Mouse (Mus musculus) forebrain, embryonic 10.5 days (tissue): ENCODE results near the gene Gm43552. TPM values are rescaled to one million over a fixed set of nuclear protein-coding genes. Genes with fewer than 3 reads are reported as not detected.
"Not testable (repeated sequence)": the region's sequence is repeated elsewhere in the genome, so short reads cannot be mapped to it uniquely, and the experiment has no call there.

Source experiments
- DNase-seq: peaks from one replicate; pipeline ENCODE4 v3.0.0-alpha.2; 2017; ENCODE audit warnings: low spot score; ENCODE audit errors: extremely low spot score
- H3K27ac ChIP-seq: fragments of 300-500 bp; sonication (generic); 2 replicates; pipeline ENCODE4 v1.5.1; 2016; ENCODE audit warnings: mild to moderate bottlenecking
- H3K27me3 ChIP-seq: fragments of 300-500 bp; sonication (generic); 2 replicates; pipeline ENCODE4 v1.6.1; 2016; ENCODE audit warnings: mild to moderate bottlenecking; ENCODE audit not compliant: poor library complexity, severe bottlenecking
- H3K36me3 ChIP-seq: fragments of 300-500 bp; sonication (generic); replicated peaks from 2 replicates; pipeline ENCODE4 v1.6.1; 2016; ENCODE audit warnings: mild to moderate bottlenecking, moderate library complexity
- H3K4me1 ChIP-seq: fragments of 300-500 bp; sonication (generic); 2 replicates; pipeline ENCODE4 v1.6.1; 2016
- H3K4me3 ChIP-seq: fragments of 300-500 bp; sonication (generic); 2 replicates; pipeline ENCODE4 v1.5.1; 2016; ENCODE audit warnings: mild to moderate bottlenecking, moderate library complexity
- H3K9me3 ChIP-seq: fragments of 300-500 bp; sonication (generic); 2 replicates; pipeline ENCODE4 v1.6.1; 2016; ENCODE audit warnings: mild to moderate bottlenecking, moderate library complexity
- WGBS: fragments of 180-500 bp; shearing (Covaris S2); methylation state at CpG from one replicate; pipeline ENCODE4 v1.1.7; 2016; 5-methylcytosine and 5-hydroxymethylcytosine counted together
- polyA plus RNA-seq: library from polyadenylated mRNA; unstranded; fragments of >200 nt; fragmentation: Nextera tagmentation; extraction: Ambion mirVana; gene quantifications from 2 replicates; pipeline ENCODE4 v1.2.1, GENCODE M21; 2016

Gm43552 gene
- polyA plus RNA-seq, 1 experiment from 2014 or later: not detected

GRCm38 (mm10) chr5:65487381-65487780 is 5.3 kb downstream of the Gm43552 start:
- Histone ChIP-seq H3K36me3 (no peaks in the 10 kb centered on the region), H3K4me1 (peaks cover 12% of the 10 kb centered on the region), H3K27me3 (peaks cover 15% of the 10 kb centered on the region), H3K9me3 (no peaks in the 10 kb centered on the region), H3K27ac (no peak overlapping the region), H3K4me3 (no peak overlapping the region)
- WGBS: 90% methylated on average over 10 of the region's 10 CpGs
- DNase-seq: no peak

GRCm38 (mm10) chr5:65486514-65486913 is 6.1 kb downstream of the Gm43552 start:
- Histone ChIP-seq H3K36me3 (no peaks in the 10 kb centered on the region), H3K27me3 (peaks cover 11% of the 10 kb centered on the region), H3K4me1 (peaks cover 7% of the 10 kb centered on the region), H3K4me3 (no peak overlapping the region), H3K9me3 (no peaks in the 10 kb centered on the region), H3K27ac (no peak overlapping the region)
- no peak for DNase-seq
- 88% methylated on average over 2 of the region's 2 CpGs for WGBS

- 87% methylated on average over 4 of the region's 4 CpGs for WGBS
- no peak overlapping the region for H3K27ac ChIP-seq
- no peak overlapping the region for H3K4me3 ChIP-seq
- H3K36me3 ChIP-seq: no peaks in the 10 kb centered on the region
- peaks cover 4% of the 10 kb centered on the region for H3K4me1 ChIP-seq
- no peaks in the 10 kb centered on the region for H3K27me3 ChIP-seq
- H3K9me3 ChIP-seq: no peaks in the 10 kb centered on the region
- no peak for DNase-seq
These were observed 9.6 kb downstream of the Gm43552 start for GRCm38 (mm10) chr5:65482996-65483395.

- Histone ChIP-seq H3K27me3 (no peaks in the 10 kb centered on the region), H3K4me3 (no peak overlapping the region), H3K4me1 (no peaks in the 10 kb centered on the region), H3K27ac (no peak overlapping the region), H3K9me3 (no peaks in the 10 kb centered on the region), H3K36me3 (no peaks in the 10 kb centered on the region)
- DNase-seq: no peak
- 90% methylated on average over 4 of the region's 4 CpGs for WGBS
These were observed 12.1 kb downstream of the Gm43552 start for GRCm38 (mm10) chr5:65480511-65480910.

- Histone ChIP-seq H3K4me3 (no peak overlapping the region), H3K9me3 (no peaks in the 10 kb centered on the region), H3K27me3 (no peaks in the 10 kb centered on the region), H3K4me1 (no peaks in the 10 kb centered on the region), H3K27ac (no peak overlapping the region), H3K36me3 (no peaks in the 10 kb centered on the region)
- no peak for DNase-seq
- 96% methylated on average over 9 of the region's 9 CpGs for WGBS
These were observed 12.8 kb downstream of the Gm43552 start for GRCm38 (mm10) chr5:65479681-65480445.

- DNase-seq: no peak
These were observed 14.4 kb downstream of the Gm43552 start for GRCm38 (mm10) chr5:65478224-65478623.

GRCm38 (mm10) chr5:65476739-65477138 is 15.9 kb downstream of the Gm43552 start:
- H3K4me3 ChIP-seq, H3K36me3 ChIP-seq, H3K4me1 ChIP-seq, H3K27ac ChIP-seq, H3K9me3 ChIP-seq, DNase-seq, H3K27me3 ChIP-seq: not testable (repeated sequence)
- 95% methylated on average over 4 of the region's 4 CpGs for WGBS

More at GRCm38 (mm10) chr5:65478224-65478623, 14.4 kb downstream of the Gm43552 start:
- 74% methylated on average over 4 of the region's 4 CpGs for WGBS
- no peak overlapping the region for H3K27ac ChIP-seq
- no peaks in the 10 kb centered on the region for H3K36me3 ChIP-seq
- H3K4me1 ChIP-seq: no peaks in the 10 kb centered on the region
- no peak overlapping the region for H3K4me3 ChIP-seq
- no peaks in the 10 kb centered on the region for H3K27me3 ChIP-seq
- H3K9me3 ChIP-seq: no peaks in the 10 kb centered on the region

GRCm38 (mm10) chr5:65475806-65476205 is 16.8 kb downstream of the Gm43552 start:
- WGBS: 78% methylated on average over 2 of the region's 2 CpGs
- no peak for DNase-seq
- Histone ChIP-seq H3K27me3 (no peaks in the 10 kb centered on the region), H3K36me3 (no peaks in the 10 kb centered on the region), H3K9me3 (no peaks in the 10 kb centered on the region), H3K27ac (no peak overlapping the region), H3K4me1 (0 out of 2 replicates have a peak, but pooled peaks cover 5% of the 10 kb centered on the region), H3K4me3 (no peak overlapping the region)

GRCm38 (mm10) chr5:65469766-65470165 is 22.9 kb downstream of the Gm43552 start:
- peaks cover 7% of the 10 kb centered on the region; the same call in 1 of the 2 replicates for H3K9me3 ChIP-seq
- DNase-seq: no peak
- H3K4me1 ChIP-seq: 0 out of 2 replicates have a peak, but pooled peaks cover 5% of the 10 kb centered on the region
- H3K4me3 ChIP-seq: no peak overlapping the region
- 93% methylated on average over 6 of the region's 6 CpGs for WGBS
- H3K27ac ChIP-seq: no peak overlapping the region
- peaks cover 23% of the 10 kb centered on the region for H3K36me3 ChIP-seq
- H3K27me3 ChIP-seq: no peaks in the 10 kb centered on the region

GRCm38 (mm10) chr5:65466911-65467310 is 25.7 kb downstream of the Gm43552 start:
- Histone ChIP-seq H3K4me1 (no peaks in the 10 kb centered on the region), H3K27ac (no peak overlapping the region), H3K27me3 (no peaks in the 10 kb centered on the region), H3K36me3 (peaks cover 23% of the 10 kb centered on the region), H3K9me3 (peaks cover 7% of the 10 kb centered on the region; the same call in 1 of the 2 replicates), H3K4me3 (no peak overlapping the region)
- WGBS: 83% methylated on average over 3 of the region's 3 CpGs
- DNase-seq: no peak

- no peak overlapping the region for H3K27ac ChIP-seq
- DNase-seq: no peak
- no peaks in the 10 kb centered on the region for H3K27me3 ChIP-seq
- H3K4me1 ChIP-seq: peaks cover 7% of the 10 kb centered on the region; the same call in 1 of the 2 replicates
- H3K36me3 ChIP-seq: no peaks in the 10 kb centered on the region
- no peaks in the 10 kb centered on the region for H3K9me3 ChIP-seq
- H3K4me3 ChIP-seq: no peak overlapping the region
- 92% methylated on average over 14 of the region's 14 CpGs for WGBS
These were observed 32.3 kb downstream of the Gm43552 start for GRCm38 (mm10) chr5:65460361-65460760.

- H3K4me1 ChIP-seq: peaks cover 7% of the 10 kb centered on the region; the same call in 1 of the 2 replicates
- no peaks in the 10 kb centered on the region for H3K27me3 ChIP-seq
- H3K4me3 ChIP-seq: no peak overlapping the region
- H3K27ac ChIP-seq: no peak overlapping the region
- no peaks in the 10 kb centered on the region for H3K36me3 ChIP-seq
- 93% methylated on average over 3 of the region's 3 CpGs for WGBS
- no peaks in the 10 kb centered on the region for H3K9me3 ChIP-seq
- no peak for DNase-seq
These were observed 33.2 kb downstream of the Gm43552 start for GRCm38 (mm10) chr5:65459454-65459853.

GRCm38 (mm10) chr5:65457846-65458245 is 34.8 kb downstream of the Gm43552 start:
- H3K27me3 ChIP-seq: no peaks in the 10 kb centered on the region
- no peak overlapping the region for H3K4me3 ChIP-seq
- 85% methylated on average over 5 of the region's 5 CpGs for WGBS
- DNase-seq: no peak
- H3K9me3 ChIP-seq: no peaks in the 10 kb centered on the region
- H3K36me3 ChIP-seq: no peaks in the 10 kb centered on the region
- H3K27ac ChIP-seq: no peak overlapping the region
- H3K4me1 ChIP-seq: peaks cover 7% of the 10 kb centered on the region; the same call in 1 of the 2 replicates
